Comparison of ENCODE assay signal across 10 mouse cellular contexts in genomic region chr9:43757972-43758965, GRCm38 (mm10). TPM values are rescaled to one million over a fixed set of nuclear protein-coding genes. Genes with fewer than 3 reads are reported as not detected.
DNase-seq lines count a peak whose midpoint lies in the region; ATAC-seq and TF ChIP-seq lines count a peak whose summit lies in the region.
"Had no signal": no experiment of that assay in that cellular context is flagged by ENCODE, and none has a peak within 500 bp of the region (broad histone marks: within the 10 kb centered on the region; RNA-seq: fewer than 3 reads in every experiment).

No protein-coding gene starts in this region.

- DNase-seq in cerebellum, adult 2 months, result peak; percentile 43 to 46
- DNase-seq in cerebellum, postnatal 4 days (ENCODE audit: low spot score in 2 of 2), result no peak
- peak; percentile 35 for DNase-seq in lung, postnatal 0 days (ENCODE audit: low spot score)
- no peak for DNase-seq in lung, adult 2 months
- peak; percentile 56 for DNase-seq in lung, postnatal 10 days
- DNase-seq in left cerebral cortex, adult 2 months (ENCODE audit: extremely low spot score in 1 of 2, low spot score in 2 of 2), result no peak

- intact Hi-C loops in left cerebral cortex, adult 2 months (cut with DNase I), result no loop called here

- no peak overlapping the region for H3K9ac ChIP-seq in lung, postnatal 0 days (replicated peaks; ENCODE audit: low read depth)
- no peak overlapping the region for H3K9ac ChIP-seq in kidney, embryonic 15.5 days

- H3K27me3 ChIP-seq in cerebellum, adult 2 months (ENCODE audit: control insufficient read depth, insufficient read depth, low read length), result no peaks in the 10 kb centered on the region
- H3K27me3 ChIP-seq in lung, postnatal 0 days (replicated peaks; ENCODE audit: insufficient read depth, low read length), result no peaks in the 10 kb centered on the region
- H3K27me3 ChIP-seq in kidney, embryonic 15.5 days, result peaks cover 7% of the 10 kb centered on the region; the same call in 1 of the 2 replicates

- peaks cover 25% of the 10 kb centered on the region for H3K4me1 ChIP-seq in cerebellum, adult 2 months (ENCODE audit: control insufficient read depth, insufficient read depth, low read length)
- H3K4me1 ChIP-seq in lung, postnatal 0 days (ENCODE audit: insufficient read depth, low read depth, low read length), result peaks cover 4% of the 10 kb centered on the region; the same call in 1 of the 2 replicates
- H3K4me1 ChIP-seq in lung, adult 2 months (ENCODE audit: control insufficient read depth, insufficient read depth, low read length), result no peaks in the 10 kb centered on the region
- H3K4me1 ChIP-seq in kidney, embryonic 15.5 days, result peaks cover 64% of the 10 kb centered on the region

- TF ChIP-seq CTCF in cerebellum, adult 2 months (IDR thresholded peaks at IDR 0.05; ENCODE audit: borderline replicate concordance, insufficient read depth, low read depth, low read length), result no peak
- no peak for TF ChIP-seq CTCF in lung, postnatal 0 days (IDR thresholded peaks at IDR 0.05)
- no peak for TF ChIP-seq CTCF in lung, adult 2 months (IDR thresholded peaks at IDR 0.05; ENCODE audit: insufficient read depth, low read length)
- no peak for TF ChIP-seq CTCF in left cerebral cortex, adult 2 months (IDR thresholded peaks at IDR 0.05)

- H3K4me2 ChIP-seq in lung, postnatal 0 days (replicated peaks; ENCODE audit: low read depth, low read length), result no peak overlapping the region
- H3K4me2 ChIP-seq in kidney, embryonic 15.5 days, result no peak overlapping the region

- no peaks in the 10 kb centered on the region for H3K36me3 ChIP-seq in lung, postnatal 0 days (ENCODE audit: insufficient read depth, low read length)
- no peaks in the 10 kb centered on the region for H3K36me3 ChIP-seq in kidney, embryonic 15.5 days

- TF ChIP-seq EP300 in lung, postnatal 0 days (IDR thresholded peaks at IDR 0.05), result no peak

- WGBS in cerebellum, adult 2 months, result 61% methylated on average over 5 of the region's 5 CpGs
- WGBS in lung, postnatal 0 days, result 46% methylated on average over 5 of the region's 5 CpGs
- whole genome bisulfite sequencing in lung, adult 2 months, result 68% methylated on average over 5 of the region's 5 CpGs
- WGBS in kidney, embryonic 15.5 days, result 60% methylated on average over 5 of the region's 5 CpGs

- no peak for TF ChIP-seq POLR2A in cerebellum, adult 2 months (IDR thresholded peaks at IDR 0.05; ENCODE audit: borderline replicate concordance, insufficient read depth, low read length)
- TF ChIP-seq POLR2A in lung, adult 2 months (IDR thresholded peaks at IDR 0.05; ENCODE audit: borderline replicate concordance, extremely low read depth, low read depth, low read length), result no peak

- no peak overlapping the region for H3K4me3 ChIP-seq in cerebellum, adult 2 months (replicated peaks; ENCODE audit: insufficient read depth, low read depth, low read length)
- no peak overlapping the region for H3K4me3 ChIP-seq in lung, postnatal 0 days (ENCODE audit: low read depth, low read length)
- no peak overlapping the region for H3K4me3 ChIP-seq in lung, adult 2 months (replicated peaks; ENCODE audit: extremely low read depth, low read depth, low read length)
- H3K4me3 ChIP-seq in kidney, embryonic 15.5 days (replicated peaks), result no peak overlapping the region
- H3K4me3 ChIP-seq in left cerebral cortex, adult 2 months, result no peak overlapping the region

- no peaks in the 10 kb centered on the region for H3K9me3 ChIP-seq in lung, postnatal 0 days (ENCODE audit: low read length)
- no peaks in the 10 kb centered on the region for H3K9me3 ChIP-seq in kidney, embryonic 15.5 days (replicated peaks)

- no peak overlapping the region for H3K27ac ChIP-seq in cerebellum, adult 2 months (ENCODE audit: insufficient read depth, low read length)
- no peak overlapping the region for H3K27ac ChIP-seq in lung, postnatal 0 days (ENCODE audit: low read length)
- peak overlapping the region; percentile 39 for H3K27ac ChIP-seq in kidney, embryonic 15.5 days
- H3K27ac ChIP-seq in left cerebral cortex, adult 2 months, result no peak overlapping the region
- H3K27ac ChIP-seq: macrophage had no signal

- ATAC-seq in lung, postnatal 0 days, result no peak
- no peak for ATAC-seq in kidney, embryonic 15.5 days (replicated peaks; ENCODE audit: low FRiP score)
- no peak for ATAC-seq in CD4-positive, CD25-positive, alpha-beta regulatory T cell, adult 4 months
- ATAC-seq: activated CD4-positive, CD25-positive, alpha-beta regulatory T cell, adult 4 months had no signal

RNA-seq across cellular contexts. Expression of gene Nectin1, which starts 14.5 kb away (rescaled TPM):
- 27.3 and 28.9 TPM in 2 replicates for polyA plus RNA-seq in cerebellum, adult 2 months (2012; rRNA removed)
- 8.2 and 10.2 TPM in 2 replicates for polyA plus RNA-seq in lung, postnatal 0 days (2015; fragmentation: Nextera tagmentation; extraction: Ambion mirVana)
- 26.4 and 28.2 TPM in 2 replicates for polyA plus RNA-seq in lung, adult 2 months (2012; rRNA removed)
- polyA plus RNA-seq in kidney, embryonic 15.5 days (2015; fragmentation: Nextera tagmentation; extraction: Ambion mirVana), result 4.1 and 4.9 TPM in 2 replicates
- total RNA-seq in left cerebral cortex, adult 2 months (2021), result 100 to 1,000 TPM; 112 to 114 TPM
- under 1 TPM; 0.34 to 0.48 TPM for polyA plus RNA-seq in CD4-positive, CD25-positive, alpha-beta regulatory T cell, adult 4 months (2017; shearing (Covaris generic))

Comparison
In these comparisons a context has a peak if more than half of its experiments do, and no peak if none do; other contexts are left out.
1. DNase-seq: peak in cerebellum, adult 2 months (2 of 2), lung, postnatal 0 days (single experiment) and lung, postnatal 10 days (single experiment); none in cerebellum, postnatal 4 days (0 of 2), lung, adult 2 months (single experiment) and left cerebral cortex, adult 2 months (0 of 2).